Mouse (Mus musculus) olfactory bulb, adult 2 months (tissue): ENCODE data around the gene Bcat1.

Experiments used
- CTCF ChIP-seq: fragments of 200-500 bp; IDR thresholded peaks from 2 replicates; pipeline ENCODE4 v1.5.1; 2012; ENCODE audit warnings: low read depth, mild to moderate bottlenecking, low read length, moderate library complexity; ENCODE audit not compliant: insufficient read depth
- POLR2A ChIP-seq: fragments of 200-500 bp; IDR thresholded peaks from 2 replicates; pipeline ENCODE4 v1.6.1; 2012; ENCODE audit warnings: mild to moderate bottlenecking, low read depth, low read length, moderate library complexity; ENCODE audit not compliant: insufficient read depth

GRCm38 (mm10) chr6:145052669-145053068 is 23.3 kb downstream of the Bcat1 start:
- TF ChIP-seq CTCF, result no peak
- TF ChIP-seq POLR2A, result no peak
